Mouse (Mus musculus) liver, embryonic 14.5 days (tissue): ENCODE measurements around the gene Rap1gds1.

Experiments used
- CTCF ChIP-seq: IDR thresholded peaks from 2 replicates; pipeline ENCODE4 v1.5.1; 2016; ENCODE audit warnings: antibody characterized with exemption, low read depth, control low read depth
- EP300 ChIP-seq: IDR thresholded peaks from 2 replicates; pipeline ENCODE4 v1.6.1; 2016; ENCODE audit warnings: antibody characterized with exemption, low read depth

- TF ChIP-seq CTCF (no peak), EP300 (no peak)
These were observed 107.4 kb downstream of the Rap1gds1 start for GRCm38 (mm10) chr3:138967627-138968026.
